22 mouse cellular contexts compared by ENCODE assay signal in the genomic region with DNA sequence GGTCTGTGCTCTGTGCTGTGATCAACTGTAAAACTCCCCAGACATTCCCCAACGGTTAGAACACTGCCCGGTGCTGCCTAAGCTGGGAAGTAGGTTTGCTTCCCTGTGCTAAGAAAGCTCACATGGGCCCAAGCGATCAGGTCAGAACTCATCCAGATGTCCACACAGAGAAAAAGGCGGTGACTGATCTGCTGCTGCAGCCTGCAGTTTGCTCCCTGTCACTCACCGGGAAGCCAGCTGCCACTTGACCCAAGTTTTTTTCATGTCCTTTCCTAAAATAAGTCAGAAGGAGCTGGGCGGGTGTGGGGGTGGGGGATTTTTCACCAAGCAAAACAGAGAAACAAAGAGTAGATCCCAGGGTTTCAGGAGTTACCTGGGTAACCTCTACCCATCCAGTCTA. TPM values are rescaled to one million over a fixed set of nuclear protein-coding genes. Genes with fewer than 3 reads are reported as not detected.
A peak's percentile ranks its signal among the peaks of the same experiment; 100 is the strongest.
DNase-seq lines count a peak whose midpoint lies in the region; ATAC-seq and TF ChIP-seq lines count a peak whose summit lies in the region.
"Had no signal": no experiment of that assay in that cellular context is flagged by ENCODE, and none has a peak within 500 bp of the region (broad histone marks: within the 10 kb centered on the region; RNA-seq: fewer than 3 reads in every experiment).

No protein-coding gene starts in this region.

- H3K27ac ChIP-seq in gastrocnemius, adult 2 months, result peak overlapping the region; percentile 92
- peak overlapping the region; percentile 55 for H3K27ac ChIP-seq in brown adipose tissue, adult 24 weeks (replicated peaks; ENCODE audit: low read depth, low read length)
- H3K27ac ChIP-seq in heart, embryonic 16.5 days (ENCODE audit: low read length), result peak overlapping the region; percentile 51
- H3K27ac ChIP-seq in forebrain, embryonic 12.5 days, result no peak overlapping the region
- H3K27ac ChIP-seq: embryonic facial prominence, embryonic 12.5 days; liver, embryonic 15.5 days; midbrain, embryonic 15.5 days had no signal

- H3K4me1 ChIP-seq in E14TG2a.4 (replicated peaks; ENCODE audit: low read depth, low read length), result peaks cover 89% of the 10 kb centered on the region
- H3K4me1 ChIP-seq in brown adipose tissue, adult 24 weeks (ENCODE audit: control insufficient read depth, insufficient read depth, insufficient read length, low read length), result peaks cover 7% of the 10 kb centered on the region
- H3K4me1 ChIP-seq in heart, embryonic 16.5 days (ENCODE audit: control insufficient read depth, insufficient read depth, low read length), result peaks cover 22% of the 10 kb centered on the region
- no peaks in the 10 kb centered on the region; the same call in 1 of the 2 replicates for H3K4me1 ChIP-seq in forebrain, embryonic 12.5 days
- H3K4me1 ChIP-seq: embryonic facial prominence, embryonic 12.5 days; midbrain, embryonic 15.5 days had no signal

- peaks cover 57% of the 10 kb centered on the region for H3K36me3 ChIP-seq in E14TG2a.4 (ENCODE audit: insufficient read depth, low read length)
- H3K36me3 ChIP-seq in heart, embryonic 16.5 days (ENCODE audit: control insufficient read depth, insufficient read depth), result peaks cover 6% of the 10 kb centered on the region; the same call in 1 of the 2 replicates
- peaks cover 28% of the 10 kb centered on the region for H3K36me3 ChIP-seq in forebrain, embryonic 12.5 days (replicated peaks)

- TF ChIP-seq CTCF in gastrocnemius, adult 2 months (IDR thresholded peaks at IDR 0.05), result no peak
- TF ChIP-seq CTCF in E14TG2a.4 (conservative IDR thresholded peaks at IDR 0.05; ENCODE audit: low read length), result no peak

- peak; percentile 63 for DNase-seq in gastrocnemius, adult 2 months
- no peak for DNase-seq in gastrocnemius, adult 8-10 months (ENCODE audit: low spot score in 2 of 2)
- DNase-seq in testis, postnatal 10 days (ENCODE audit: low spot score), result no peak
- no peak for DNase-seq in left cerebral cortex, adult 18-20 months (ENCODE audit: low spot score in 2 of 2)
- DNase-seq: adrenal gland, postnatal 10 days; B cell, adult 2 months; kidney, adult 8-10 months; layer of hippocampus, postnatal 36 days; right cerebral cortex, postnatal 14 days had no signal

- 32% methylated on average over 6 of the region's 6 CpGs for WGBS in heart, embryonic 16.5 days
- WGBS in forebrain, embryonic 12.5 days, result 84% methylated on average over 6 of the region's 6 CpGs

- H3K27me3 ChIP-seq in E14TG2a.4 (ENCODE audit: insufficient read depth, low read length), result no peaks in the 10 kb centered on the region
- no peaks in the 10 kb centered on the region for H3K27me3 ChIP-seq in heart, embryonic 16.5 days (ENCODE audit: control insufficient read depth, insufficient read depth, low read length)
- H3K27me3 ChIP-seq in forebrain, embryonic 12.5 days, result no peaks in the 10 kb centered on the region
- H3K27me3 ChIP-seq: midbrain, embryonic 15.5 days had no signal

- intact Hi-C loops in gastrocnemius, adult 2 months (cut with DNase I), result no loop called here

- H3K4me3 ChIP-seq in gastrocnemius, adult 2 months, result peak overlapping the region; percentile 41
- H3K4me3 ChIP-seq in E14TG2a.4 (replicated peaks; ENCODE audit: low read length), result peak overlapping the region; percentile 48
- H3K4me3 ChIP-seq in brown adipose tissue, adult 24 weeks (ENCODE audit: insufficient read depth, low read depth, low read length), result no peak overlapping the region
- H3K4me3 ChIP-seq in heart, embryonic 16.5 days (ENCODE audit: low read length), result no peak overlapping the region
- H3K4me3 ChIP-seq in forebrain, embryonic 12.5 days (replicated peaks), result no peak overlapping the region
- H3K4me3 ChIP-seq: embryonic facial prominence, embryonic 12.5 days; liver, embryonic 15.5 days; midbrain, embryonic 15.5 days had no signal

- peaks cover 21% of the 10 kb centered on the region for H3K9me3 ChIP-seq in E14TG2a.4 (ENCODE audit: low read length)
- H3K9me3 ChIP-seq in heart, embryonic 16.5 days (replicated peaks; ENCODE audit: control insufficient read depth, low read length), result no peaks in the 10 kb centered on the region
- no peaks in the 10 kb centered on the region for H3K9me3 ChIP-seq in forebrain, embryonic 12.5 days
- H3K9me3 ChIP-seq: embryonic facial prominence, embryonic 12.5 days; G1E; liver, embryonic 15.5 days; midbrain, embryonic 15.5 days had no signal

- peak; percentile 54 for ATAC-seq in heart, embryonic 16.5 days (replicated peaks; ENCODE audit: extremely low read depth, insufficient read depth, low FRiP score)
- ATAC-seq in forebrain, embryonic 12.5 days (ENCODE audit: low FRiP score), result no peak
- ATAC-seq: midbrain, embryonic 15.5 days had no signal

- H3K9ac ChIP-seq in heart, embryonic 16.5 days (ENCODE audit: low read length), result no peak overlapping the region
- H3K9ac ChIP-seq in forebrain, embryonic 12.5 days, result no peak overlapping the region
- H3K9ac ChIP-seq: embryonic facial prominence, embryonic 12.5 days; liver, embryonic 15.5 days; midbrain, embryonic 15.5 days had no signal

- peak overlapping the region; percentile 18; the same call in 1 of the 2 replicates for H3K4me2 ChIP-seq in heart, embryonic 16.5 days (ENCODE audit: low read depth, low read length)
- H3K4me2 ChIP-seq in forebrain, embryonic 12.5 days, result no peak overlapping the region
- H3K4me2 ChIP-seq: embryonic facial prominence, embryonic 12.5 days; liver, embryonic 15.5 days; midbrain, embryonic 15.5 days had no signal

RNA-seq across cellular contexts. Expression of a gene that starts 7.9 kb away (rescaled TPM):
- 100 to 1,000 TPM in 1 of 2 experiments, 10 to 100 TPM in 1; 73.8 to 106 TPM for total RNA-seq in gastrocnemius, adult 2 months (2021)
- 10 to 100 TPM; 70.3 to 75.0 (median 73.9) TPM for total RNA-seq in gastrocnemius, adult 8-10 months (2022)
- polyA plus RNA-seq in brown adipose tissue, adult 24 weeks (2012; ENCODE audit: insufficient read depth, insufficient read length, missing spikeins), result 70.9 and 77.8 TPM in 2 replicates
- polyA plus RNA-seq in heart, embryonic 16.5 days (2015; fragmentation: Nextera tagmentation; extraction: Ambion mirVana), result 14.7 and 15.3 TPM in 2 replicates
- 10 to 100 TPM; 20.1 to 20.8 TPM for total RNA-seq in left cerebral cortex, adult 18-20 months (2021)
- polyA plus RNA-seq in forebrain, embryonic 12.5 days (2016; fragmentation: Nextera tagmentation; extraction: Ambion mirVana), result 11.5 and 11.7 TPM in 2 replicates

RNA-seq across cellular contexts. Expression of a gene that starts 26.3 kb away (rescaled TPM):
- not detected for total RNA-seq in gastrocnemius, adult 2 months (2021)
- total RNA-seq in gastrocnemius, adult 8-10 months (2022), result under 1 TPM in 1 of 4 experiments, not detected in 3; 0.13 TPM
- not detected in 2 replicates for polyA plus RNA-seq in brown adipose tissue, adult 24 weeks (2012; ENCODE audit: insufficient read depth, insufficient read length, missing spikeins)
- polyA plus RNA-seq in heart, embryonic 16.5 days (2015; fragmentation: Nextera tagmentation; extraction: Ambion mirVana), result 0.18 and 0.36 TPM in 2 replicates
- 10 to 100 TPM; 71.5 to 73.3 TPM for total RNA-seq in left cerebral cortex, adult 18-20 months (2021)
- 54.7 and 56.5 TPM in 2 replicates for polyA plus RNA-seq in forebrain, embryonic 12.5 days (2016; fragmentation: Nextera tagmentation; extraction: Ambion mirVana)
- total RNA-seq: megakaryocyte progenitor cell, adult 5-6 weeks had no signal
- polyA plus RNA-seq: G1E had no signal

RNA-seq across cellular contexts. Expression of a gene that starts 27.6 kb away (rescaled TPM):
- total RNA-seq in gastrocnemius, adult 2 months (2021), result not detected
- not detected for total RNA-seq in gastrocnemius, adult 8-10 months (2022)
- polyA plus RNA-seq in brown adipose tissue, adult 24 weeks (2012; ENCODE audit: insufficient read depth, insufficient read length, missing spikeins), result not detected in 2 replicates
- polyA plus RNA-seq in heart, embryonic 16.5 days (2015; fragmentation: Nextera tagmentation; extraction: Ambion mirVana), result not detected in 2 replicates
- total RNA-seq in left cerebral cortex, adult 18-20 months (2021), result not detected
- not detected in 2 replicates for polyA plus RNA-seq in forebrain, embryonic 12.5 days (2016; fragmentation: Nextera tagmentation; extraction: Ambion mirVana)
- total RNA-seq: adrenal gland, postnatal 10 days; G1E; hematopoietic stem cell, adult 5-6 weeks; layer of hippocampus, postnatal 36 days; megakaryocyte progenitor cell, adult 5-6 weeks had no signal
- polyA plus RNA-seq: cerebellum, adult 2 months; embryonic facial prominence, embryonic 12.5 days; G1E; limb, embryonic 11.5 days; liver, embryonic 15.5 days; midbrain, embryonic 15.5 days had no signal

RNA-seq across cellular contexts. Expression of a gene that starts 40.1 kb away (rescaled TPM):
- 10 to 100 TPM; 32.4 to 38.2 TPM for total RNA-seq in gastrocnemius, adult 2 months (2021)
- total RNA-seq in gastrocnemius, adult 8-10 months (2022), result 10 to 100 TPM; 30.7 to 34.5 (median 32.9) TPM
- polyA plus RNA-seq in brown adipose tissue, adult 24 weeks (2012; ENCODE audit: insufficient read depth, insufficient read length, missing spikeins), result 22.5 and 24.0 TPM in 2 replicates
- 57.1 and 63.8 TPM in 2 replicates for polyA plus RNA-seq in heart, embryonic 16.5 days (2015; fragmentation: Nextera tagmentation; extraction: Ambion mirVana)
- 10 to 100 TPM; 22.2 to 25.0 TPM for total RNA-seq in left cerebral cortex, adult 18-20 months (2021)
- 74.5 and 77.0 TPM in 2 replicates for polyA plus RNA-seq in forebrain, embryonic 12.5 days (2016; fragmentation: Nextera tagmentation; extraction: Ambion mirVana)

RNA-seq across cellular contexts. Expression of a gene that starts 42.0 kb away (rescaled TPM):
- not detected for total RNA-seq in gastrocnemius, adult 2 months (2021)
- under 1 TPM in 1 of 4 experiments, not detected in 3; 0.11 TPM for total RNA-seq in gastrocnemius, adult 8-10 months (2022)
- polyA plus RNA-seq in brown adipose tissue, adult 24 weeks (2012; ENCODE audit: insufficient read depth, insufficient read length, missing spikeins), result not detected in 2 replicates
- polyA plus RNA-seq in heart, embryonic 16.5 days (2015; fragmentation: Nextera tagmentation; extraction: Ambion mirVana), result 0.16 and 0.77 TPM in 2 replicates
- not detected for total RNA-seq in left cerebral cortex, adult 18-20 months (2021)
- polyA plus RNA-seq in forebrain, embryonic 12.5 days (2016; fragmentation: Nextera tagmentation; extraction: Ambion mirVana), result not detected in 2 replicates
- total RNA-seq: layer of hippocampus, postnatal 36 days had no signal
- polyA plus RNA-seq: embryonic facial prominence, embryonic 12.5 days; frontal cortex, adult 2 months; limb, embryonic 11.5 days; midbrain, embryonic 15.5 days had no signal

Comparison
In these comparisons a context has a peak if more than half of its experiments do, and no peak if none do; other contexts are left out.
1. H3K4me3 ChIP-seq: peak in gastrocnemius, adult 2 months (single experiment) and E14TG2a.4 (single experiment); none in brown adipose tissue, adult 24 weeks (single experiment), heart, embryonic 16.5 days (single experiment) and forebrain, embryonic 12.5 days (single experiment).
2. RNA of a gene that starts 26.3 kb away (total RNA-seq): 71.5 to 73.3 TPM in left cerebral cortex, adult 18-20 months; 0.13 TPM in gastrocnemius, adult 8-10 months and not detected in gastrocnemius, adult 2 months; every median in the first group is over 10 times any median in the second.